Mouse (Mus musculus) ES-E14 (cell line): ENCODE results near the gene Fxyd7. TPM values are rescaled to one million over a fixed set of nuclear protein-coding genes. Genes with fewer than 3 reads are reported as not detected.

Source experiments
- DNase-seq: peaks from one replicate; pipeline ENCODE4 v3.0.0-alpha.2; 2013; ENCODE audit warnings: low read depth, low spot score
- H3K27ac ChIP-seq: 2 replicates; pipeline ENCODE4 v1.5.1; 2012; ENCODE audit warnings: low read depth, mild to moderate bottlenecking, low read length, moderate library complexity, mixed read lengths; ENCODE audit not compliant: poor library complexity, insufficient read depth, severe bottlenecking
- H3K36me3 ChIP-seq: 2 replicates; pipeline ENCODE4 v1.6.1; 2012; ENCODE audit warnings: mild to moderate bottlenecking, low read length, moderate library complexity, mixed read lengths; ENCODE audit not compliant: control insufficient read depth, poor library complexity, insufficient read depth, severe bottlenecking
- H3K4me1 ChIP-seq, 2 experiments: fragments of 150-350 bp in 1 of 2; sonication (generic) in 1 of 2; 2 replicates each; pipeline ENCODE4 v1.6.1; 2012; ENCODE audit warnings: low read length in 2 of 2, mild to moderate bottlenecking in 1 of 2, mixed read lengths in 1 of 2; ENCODE audit not compliant: control insufficient read depth in 2 of 2, insufficient read depth in 2 of 2, poor library complexity in 1 of 2
- H3K4me3 ChIP-seq, 2 experiments: fragments of 150-350 bp in 1 of 2; sonication (generic) in 1 of 2; 2 replicates each; pipeline ENCODE4 v1.5.1; 2012; ENCODE audit warnings: low read length in 2 of 2, low read depth in 1 of 2, mild to moderate bottlenecking in 1 of 2, mixed read lengths in 1 of 2; ENCODE audit not compliant: insufficient read depth in 1 of 2, poor library complexity in 1 of 2, severe bottlenecking in 1 of 2
- H3K9ac ChIP-seq: 2 replicates; pipeline ENCODE4 v1.6.1; 2012; ENCODE audit warnings: low read depth, mild to moderate bottlenecking, low read length, mixed read lengths; ENCODE audit not compliant: poor library complexity, insufficient read depth, severe bottlenecking
- H3K9me3 ChIP-seq: fragments of 150-350 bp; sonication (generic); 2 replicates; pipeline ENCODE4 v1.6.1; 2012; ENCODE audit warnings: low read depth, mild to moderate bottlenecking, low read length; ENCODE audit not compliant: control insufficient read depth, insufficient read depth
- CHD2 ChIP-seq: IDR thresholded peaks from 2 replicates; pipeline ENCODE4 v1.6.1; 2014; ENCODE audit warnings: mild to moderate bottlenecking, low read depth, low read length, inconsistent platforms
- HCFC1 ChIP-seq: IDR thresholded peaks from 2 replicates; pipeline ENCODE4 v1.6.1; 2012; ENCODE audit warnings: low read length, inconsistent platforms, borderline replicate concordance; ENCODE audit not compliant: insufficient read depth
- MAFK ChIP-seq: IDR thresholded peaks from 2 replicates; pipeline ENCODE4 v1.6.1; 2014; ENCODE audit warnings: mild to moderate bottlenecking, low read depth, low read length, inconsistent platforms; ENCODE audit not compliant: insufficient read depth
- ZC3H11A ChIP-seq: IDR thresholded peaks from 2 replicates; pipeline ENCODE4 v1.6.1; 2012; ENCODE audit warnings: low read depth, mild to moderate bottlenecking, inconsistent platforms, low read length, borderline replicate concordance
- ZNF384 ChIP-seq: IDR thresholded peaks from 2 replicates; pipeline ENCODE4 v1.6.1; 2012; ENCODE audit warnings: low read depth, low read length, inconsistent platforms
- in situ Hi-C, 2 experiments: fragments of 600-800 bp; cut with MboI; formaldehyde crosslinking; loops; one replicate each; pipeline ENCODE4 v1.15.1; 2025; ENCODE audit warnings: low sequenced_read_pairs in 2 of 2, inconsistent platforms in 1 of 2; ENCODE audit not compliant: unreplicated experiment in 2 of 2
- total RNA-seq: library from RNA; depleted of rRNA; stranded (reverse); fragments of 300-350 nt; gene quantifications from 2 replicates; pipeline ENCODE4 v1.2.3, GENCODE M21; 2012

The Fxyd7 gene
- total RNA-seq, 1 experiment = not detected

DNA sequence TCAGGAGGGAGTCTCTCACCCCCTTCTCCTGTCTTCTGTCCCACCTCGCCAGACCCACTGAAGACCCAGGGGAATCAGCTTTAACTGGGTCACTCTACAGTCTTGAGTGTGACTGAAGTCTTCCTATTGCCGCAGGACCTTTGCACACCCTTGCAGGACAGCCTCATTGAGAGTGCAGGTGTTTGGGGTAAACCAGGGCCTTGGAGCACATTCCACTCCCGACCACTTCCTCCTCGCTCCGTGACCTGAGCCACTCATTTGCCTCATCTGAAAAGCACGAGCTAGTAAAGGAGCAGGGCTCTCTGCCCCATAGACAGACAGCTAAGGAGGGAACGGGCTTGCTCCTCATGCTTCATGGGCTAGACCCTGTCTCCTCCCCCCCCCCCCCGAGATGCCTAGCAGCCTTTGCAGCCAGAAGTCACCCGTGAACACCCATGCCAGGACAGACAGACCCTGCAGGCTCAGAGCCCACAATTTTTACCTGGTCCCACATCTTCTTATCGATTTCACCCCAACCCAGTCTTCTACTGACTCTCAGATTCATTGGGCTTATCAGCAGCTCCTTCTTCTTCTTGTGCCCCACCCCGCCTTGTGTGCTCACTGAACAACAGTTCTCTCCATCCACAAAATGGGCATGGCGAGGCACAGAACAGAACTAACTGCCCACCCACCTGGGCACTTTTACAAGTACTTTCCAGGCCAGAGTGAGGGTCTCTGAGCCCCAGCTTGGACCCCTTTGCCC, 10.8 kb downstream of the Fxyd7 start:
- no peak for DNase-seq
- in situ Hi-C loops = no loop called here
- TF ChIP-seq MAFK (no peak), CHD2 (no peak), ZNF384 (no peak), HCFC1 (no peak), ZC3H11A (no peak)
- Histone ChIP-seq H3K9ac (no peak overlapping the region), H3K27ac (no peak overlapping the region), H3K36me3 (no peaks in the 10 kb centered on the region), H3K9me3 (no peaks in the 10 kb centered on the region), H3K4me1 (peaks cover 0 to 9% of the 10 kb centered on the region in 2 experiments; a peak in 1 of 4 replicates), H3K4me3 (no peak overlapping the region)

DNA sequence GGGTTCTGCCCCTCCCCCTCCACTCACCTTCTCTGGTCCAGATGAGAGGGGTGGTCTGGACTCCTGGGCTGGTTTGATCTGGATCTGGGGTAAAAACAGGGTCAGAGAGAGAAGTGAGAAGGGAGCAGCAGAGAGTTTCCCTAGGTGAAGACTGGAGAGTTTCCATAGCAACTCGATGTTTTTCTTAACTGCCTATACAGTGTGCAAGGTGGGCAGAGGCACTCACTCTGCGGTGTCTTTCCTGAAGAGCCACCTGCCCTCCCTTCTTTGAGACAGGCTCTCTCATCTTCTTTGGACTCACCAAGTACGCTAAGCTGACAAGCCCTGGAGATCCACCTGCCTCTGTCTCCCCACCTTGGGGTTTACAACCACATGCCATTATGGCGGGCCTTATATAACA, 12.3 kb downstream of the Fxyd7 start:
- H3K9me3 ChIP-seq = no peaks in the 10 kb centered on the region

DNA sequence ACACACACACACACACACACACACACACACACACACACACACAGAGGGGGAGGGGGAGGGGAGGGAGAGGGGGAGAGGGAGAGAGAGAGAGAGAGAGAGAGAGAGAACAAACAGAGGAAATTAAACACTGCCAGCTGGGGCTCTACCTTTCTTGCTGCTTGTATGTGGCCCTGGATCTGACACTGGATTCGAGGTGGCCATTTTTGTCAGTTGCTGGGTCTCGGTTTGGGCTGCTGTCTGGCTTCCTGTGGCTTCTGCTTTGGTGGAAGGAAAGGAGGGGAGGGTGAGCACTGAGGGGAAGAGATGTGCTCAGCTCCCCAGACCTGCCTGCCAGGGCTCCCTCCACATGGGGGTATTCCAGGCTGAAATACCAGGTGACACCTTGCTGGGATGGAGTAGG, 13.6 kb downstream of the Fxyd7 start:
- no peak overlapping the region for H3K9ac ChIP-seq
- no peak for TF ChIP-seq ZNF384
- no peak for TF ChIP-seq CHD2
- TF ChIP-seq HCFC1 = no peak
- TF ChIP-seq MAFK = no peak
- TF ChIP-seq ZC3H11A = no peak
- H3K4me1 ChIP-seq = peaks cover 0 to 12% of the 10 kb centered on the region in 2 experiments; a peak in 1 of 4 replicates
- no peak overlapping the region for H3K4me3 ChIP-seq
- DNase-seq = no peak
- in situ Hi-C loops = no loop called here
- H3K27ac ChIP-seq = no peak overlapping the region
- no peaks in the 10 kb centered on the region for H3K9me3 ChIP-seq
- H3K36me3 ChIP-seq = no peaks in the 10 kb centered on the region

More for the DNA sequence above, 12.3 kb downstream of the Fxyd7 start:
- Histone ChIP-seq H3K36me3 (no peaks in the 10 kb centered on the region), H3K4me3 (no peak overlapping the region), H3K9ac (no peak overlapping the region), H3K27ac (no peak overlapping the region), H3K4me1 (peaks cover 0 to 12% of the 10 kb centered on the region in 2 experiments; a peak in 1 of 4 replicates)
- in situ Hi-C loops = no loop called here
- no peak for DNase-seq
- no peak for TF ChIP-seq CHD2
- TF ChIP-seq ZC3H11A = no peak
- TF ChIP-seq HCFC1 = no peak
- TF ChIP-seq MAFK = no peak
- no peak for TF ChIP-seq ZNF384

DNA sequence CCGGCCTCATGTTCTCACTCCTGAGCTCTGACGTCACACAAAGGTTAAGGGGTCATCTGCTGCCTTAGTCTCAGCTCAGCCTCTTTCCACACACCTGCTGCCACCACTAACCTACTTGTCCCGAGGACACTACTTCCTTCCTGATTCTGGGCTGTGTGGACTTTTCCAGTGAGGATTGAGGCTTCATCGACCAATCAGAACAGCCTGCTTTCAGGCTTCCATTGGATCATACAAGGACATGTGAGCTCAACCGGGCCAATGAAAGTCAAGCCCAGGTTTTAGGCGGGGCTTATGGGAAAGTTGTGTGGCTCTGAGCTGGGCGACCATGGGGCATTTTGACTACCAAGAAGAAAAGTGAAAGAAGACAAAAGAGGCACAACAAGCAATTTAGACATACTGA, 14.3 kb downstream of the Fxyd7 start:
- in situ Hi-C loops = no loop called here
- DNase-seq = peak; percentile 42
- Histone ChIP-seq H3K4me1 (peaks cover 0 to 12% of the 10 kb centered on the region in 2 experiments; a peak in 1 of 4 replicates), H3K27ac (no peak overlapping the region), H3K4me3 (peak overlapping the region in 1 of 2 experiments; percentile 47; a peak in 2 of 4 replicates), H3K36me3 (no peaks in the 10 kb centered on the region), H3K9ac (no peak overlapping the region), H3K9me3 (no peaks in the 10 kb centered on the region)
- no peak for TF ChIP-seq MAFK
- no peak for TF ChIP-seq ZC3H11A
- peak; percentile 73; the same call in 1 of the 2 replicates for TF ChIP-seq CHD2
